Mouse (Mus musculus): ENCODE results near the gene Lmtk2. TPM values are rescaled to one million over a fixed set of nuclear protein-coding genes. Genes with fewer than 3 reads are reported as not detected.

Lmtk2 gene
- polyA plus RNA-seq, 1 experiment from 2014 or later, result 6.8 TPM

GRCm38 (mm10) chr5:144221305-144221704 lies 121.1 kb downstream of the Lmtk2 start:
- H3K4me3 ChIP-seq (ENCODE audit: low read length), result no peak overlapping the region
- no peak overlapping the region for H3K4me2 ChIP-seq (replicated peaks; ENCODE audit: low read depth, low read length)
- 61% methylated on average over 4 of the region's 4 CpGs for WGBS
- no peaks in the 10 kb centered on the region; the same call in 1 of the 2 replicates for H3K36me3 ChIP-seq (ENCODE audit: control insufficient read depth, insufficient read depth, low read length)
- H3K9ac ChIP-seq (ENCODE audit: low read depth, low read length), result no peak overlapping the region
- peaks cover 7% of the 10 kb centered on the region; the same call in 1 of the 2 replicates for H3K4me1 ChIP-seq (ENCODE audit: control insufficient read depth, insufficient read depth, low read length)
- no peak overlapping the region for H3K27ac ChIP-seq (ENCODE audit: low read depth, low read length)
- no peaks in the 10 kb centered on the region for H3K9me3 ChIP-seq (ENCODE audit: control insufficient read depth, low read length)
- no peak for ATAC-seq (ENCODE audit: low FRiP score, low TSS enrichment)
- no peaks in the 10 kb centered on the region for H3K27me3 ChIP-seq (ENCODE audit: control insufficient read depth, insufficient read depth, low read length)

GRCm38 (mm10) chr5:144222811-144223502 lies 122.7 kb downstream of the Lmtk2 start:
- Histone ChIP-seq H3K4me3 (ENCODE audit: low read length) (peak overlapping the region; percentile 81), H3K4me2 (replicated peaks; ENCODE audit: low read depth, low read length) (peak overlapping the region; percentile 79), H3K27me3 (ENCODE audit: control insufficient read depth, insufficient read depth, low read length) (no peaks in the 10 kb centered on the region), H3K9ac (ENCODE audit: low read depth, low read length) (peak overlapping the region; percentile 67), H3K4me1 (ENCODE audit: control insufficient read depth, insufficient read depth, low read length) (peaks cover 7% of the 10 kb centered on the region; the same call in 1 of the 2 replicates), H3K36me3 (ENCODE audit: control insufficient read depth, insufficient read depth, low read length) (no peaks in the 10 kb centered on the region; the same call in 1 of the 2 replicates), H3K27ac (ENCODE audit: low read depth, low read length) (0 out of 2 replicates have a peak overlapping the region, but pooled peaks have one; percentile 11), H3K9me3 (ENCODE audit: control insufficient read depth, low read length) (no peaks in the 10 kb centered on the region)
- ATAC-seq (ENCODE audit: low FRiP score, low TSS enrichment), result peak; percentile 65
- WGBS, result 2% methylated on average over 25 of the region's 25 CpGs

GRCm38 (mm10) chr5:144223503-144223862 lies 123.2 kb downstream of the Lmtk2 start, which contains the start of gene Tecpr1:
Tecpr1 (minus strand) TSS chr5:144223615.
- Histone ChIP-seq H3K4me3 (ENCODE audit: low read length) (peak within 1 kb of the TSS; percentile 81), H3K27me3 (ENCODE audit: control insufficient read depth, insufficient read depth, low read length) (no peaks in the 10 kb centered on the region), H3K9ac (ENCODE audit: low read depth, low read length) (peak within 1 kb of the TSS; percentile 67), H3K9me3 (ENCODE audit: control insufficient read depth, low read length) (no peaks in the 10 kb centered on the region), H3K4me2 (replicated peaks; ENCODE audit: low read depth, low read length) (peak within 1 kb of the TSS; percentile 79), H3K27ac (ENCODE audit: low read depth, low read length) (peak within 1 kb of the TSS; percentile 55; the same call in 1 of the 2 replicates), H3K4me1 (ENCODE audit: control insufficient read depth, insufficient read depth, low read length) (peaks cover 7% of the 10 kb centered on the region; the same call in 1 of the 2 replicates), H3K36me3 (ENCODE audit: control insufficient read depth, insufficient read depth, low read length) (no peaks in the 10 kb centered on the region; the same call in 1 of the 2 replicates)
- ATAC-seq (ENCODE audit: low FRiP score, low TSS enrichment), result peak; percentile 97
- under 1% methylated on average over 32 of the region's 37 CpGs for WGBS

GRCm38 (mm10) chr5:144223899-144224816 lies 123.9 kb downstream of the Lmtk2 start:
- Histone ChIP-seq H3K36me3 (ENCODE audit: control insufficient read depth, insufficient read depth, low read length) (no peaks in the 10 kb centered on the region; the same call in 1 of the 2 replicates), H3K9me3 (ENCODE audit: control insufficient read depth, low read length) (no peaks in the 10 kb centered on the region), H3K27me3 (ENCODE audit: control insufficient read depth, insufficient read depth, low read length) (no peaks in the 10 kb centered on the region), H3K9ac (ENCODE audit: low read depth, low read length) (peak overlapping the region; percentile 67), H3K27ac (ENCODE audit: low read depth, low read length) (peak overlapping the region; percentile 55; the same call in 1 of the 2 replicates), H3K4me2 (replicated peaks; ENCODE audit: low read depth, low read length) (peak overlapping the region; percentile 79), H3K4me3 (ENCODE audit: low read length) (peak overlapping the region; percentile 81), H3K4me1 (ENCODE audit: control insufficient read depth, insufficient read depth, low read length) (peaks cover 7% of the 10 kb centered on the region; the same call in 1 of the 2 replicates)
- ATAC-seq (ENCODE audit: low FRiP score, low TSS enrichment), result no peak
- 25% methylated on average over 18 of the region's 18 CpGs for WGBS

- no peak overlapping the region for H3K27ac ChIP-seq (ENCODE audit: low read depth, low read length)
- no peak overlapping the region for H3K9ac ChIP-seq (ENCODE audit: low read depth, low read length)
- no peak overlapping the region for H3K4me2 ChIP-seq (replicated peaks; ENCODE audit: low read depth, low read length)
- H3K27me3 ChIP-seq (ENCODE audit: control insufficient read depth, insufficient read depth, low read length), result no peaks in the 10 kb centered on the region
- peaks cover 7% of the 10 kb centered on the region; the same call in 1 of the 2 replicates for H3K4me1 ChIP-seq (ENCODE audit: control insufficient read depth, insufficient read depth, low read length)
- H3K36me3 ChIP-seq (ENCODE audit: control insufficient read depth, insufficient read depth, low read length), result no peaks in the 10 kb centered on the region
- H3K9me3 ChIP-seq (ENCODE audit: control insufficient read depth, low read length), result no peaks in the 10 kb centered on the region
- WGBS, result 29% methylated on average over 11 of the region's 11 CpGs
- ATAC-seq (ENCODE audit: low FRiP score, low TSS enrichment), result no peak
- no peak overlapping the region for H3K4me3 ChIP-seq (ENCODE audit: low read length)
These were observed 126.0 kb downstream of the Lmtk2 start for GRCm38 (mm10) chr5:144226220-144226619.

- Histone ChIP-seq H3K27ac (ENCODE audit: low read depth, low read length) (no peak overlapping the region), H3K27me3 (ENCODE audit: control insufficient read depth, insufficient read depth, low read length) (no peaks in the 10 kb centered on the region), H3K36me3 (ENCODE audit: control insufficient read depth, insufficient read depth, low read length) (no peaks in the 10 kb centered on the region), H3K4me2 (replicated peaks; ENCODE audit: low read depth, low read length) (no peak overlapping the region), H3K9me3 (ENCODE audit: control insufficient read depth, low read length) (no peaks in the 10 kb centered on the region), H3K9ac (ENCODE audit: low read depth, low read length) (no peak overlapping the region), H3K4me1 (ENCODE audit: control insufficient read depth, insufficient read depth, low read length) (no peaks in the 10 kb centered on the region), H3K4me3 (ENCODE audit: low read length) (no peak overlapping the region)
- no peak for ATAC-seq (ENCODE audit: low FRiP score, low TSS enrichment)
- 93% methylated on average over 7 of the region's 7 CpGs for WGBS
These were observed 130.0 kb downstream of the Lmtk2 start for GRCm38 (mm10) chr5:144230216-144230615.

- no peaks in the 10 kb centered on the region for H3K9me3 ChIP-seq (ENCODE audit: control insufficient read depth, low read length)
- no peak overlapping the region for H3K4me3 ChIP-seq (ENCODE audit: low read length)
- no peak overlapping the region for H3K27ac ChIP-seq (ENCODE audit: low read depth, low read length)
- no peak overlapping the region for H3K9ac ChIP-seq (ENCODE audit: low read depth, low read length)
- no peak for ATAC-seq (ENCODE audit: low FRiP score, low TSS enrichment)
- no peaks in the 10 kb centered on the region for H3K36me3 ChIP-seq (ENCODE audit: control insufficient read depth, insufficient read depth, low read length)
- H3K4me1 ChIP-seq (ENCODE audit: control insufficient read depth, insufficient read depth, low read length), result no peaks in the 10 kb centered on the region
- no peak overlapping the region for H3K4me2 ChIP-seq (replicated peaks; ENCODE audit: low read depth, low read length)
- H3K27me3 ChIP-seq (ENCODE audit: control insufficient read depth, insufficient read depth, low read length), result no peaks in the 10 kb centered on the region
- 76% methylated on average over 1 of the region's 1 CpGs for WGBS
These were observed 131.2 kb downstream of the Lmtk2 start for GRCm38 (mm10) chr5:144231410-144231809.

- Histone ChIP-seq H3K36me3 (ENCODE audit: control insufficient read depth, insufficient read depth, low read length) (no peaks in the 10 kb centered on the region), H3K27me3 (ENCODE audit: control insufficient read depth, insufficient read depth, low read length) (no peaks in the 10 kb centered on the region), H3K4me2 (replicated peaks; ENCODE audit: low read depth, low read length) (no peak overlapping the region), H3K9ac (ENCODE audit: low read depth, low read length) (no peak overlapping the region), H3K27ac (ENCODE audit: low read depth, low read length) (no peak overlapping the region), H3K4me3 (ENCODE audit: low read length) (no peak overlapping the region), H3K4me1 (ENCODE audit: control insufficient read depth, insufficient read depth, low read length) (no peaks in the 10 kb centered on the region), H3K9me3 (ENCODE audit: control insufficient read depth, low read length) (no peaks in the 10 kb centered on the region)
- no peak for ATAC-seq (ENCODE audit: low FRiP score, low TSS enrichment)
- WGBS, result 85% methylated on average over 5 of the region's 5 CpGs
These were observed 132.3 kb downstream of the Lmtk2 start for GRCm38 (mm10) chr5:144232531-144232930.
